Mouse (Mus musculus) colon, adult 2 months (tissue): ENCODE data around the gene D830030K20Rik. TPM values are rescaled to one million over a fixed set of nuclear protein-coding genes. Genes with fewer than 3 reads are reported as not detected.

Experiments
- polyA plus RNA-seq: library from polyadenylated mRNA; depleted of rRNA; stranded (reverse); fragments of >200 nt; gene quantifications from 2 replicates; pipeline ENCODE4 v1.2.3, GENCODE M21; 2012; rRNA removed

Gene D830030K20Rik
- polyA plus RNA-seq, result not detected in 2 replicates

DNA sequence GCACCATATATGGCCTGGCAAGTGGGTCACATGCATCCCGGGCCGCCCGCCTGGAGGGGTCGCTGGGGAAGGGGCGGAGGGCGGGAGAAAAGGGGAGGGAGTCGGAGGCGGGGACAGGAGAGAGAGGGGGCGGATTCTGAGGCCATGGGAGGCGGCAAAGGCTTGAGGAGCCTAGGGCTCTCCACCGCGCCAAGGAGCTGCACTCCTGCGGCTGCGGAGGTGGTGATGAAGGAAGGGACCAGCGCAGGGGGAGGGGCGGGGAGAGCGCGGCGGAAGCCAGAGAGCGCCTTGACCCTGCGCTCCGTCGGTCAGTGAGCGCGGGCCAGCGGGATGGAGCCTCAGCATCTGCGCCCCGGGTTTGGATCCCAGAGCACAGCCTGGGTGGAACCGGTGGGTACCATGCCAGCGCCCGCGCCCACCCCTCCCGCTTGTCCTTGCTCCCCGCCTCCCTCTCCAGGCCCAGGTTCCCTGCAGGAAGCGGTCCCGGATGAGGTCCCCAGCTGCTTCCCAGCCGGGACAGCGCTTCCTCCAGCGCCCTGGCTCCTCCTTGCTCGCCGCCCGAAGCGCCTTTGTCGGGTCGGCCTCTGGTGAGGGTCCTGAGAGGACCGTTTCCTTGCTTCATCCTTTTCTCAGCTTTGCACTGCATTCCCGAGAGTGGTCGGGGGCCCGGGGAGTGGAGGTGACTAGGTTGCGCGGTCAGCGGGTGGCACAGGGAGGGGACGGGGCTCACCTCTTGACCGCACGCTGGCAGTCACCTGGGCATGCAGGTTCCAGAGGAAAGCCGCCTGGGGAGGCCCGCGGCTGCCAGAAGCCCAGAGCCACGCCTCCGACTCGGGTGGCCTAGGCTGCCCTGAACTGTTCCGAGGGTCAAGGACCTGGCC is at the start of gene D830030K20Rik:
Gene D830030K20Rik, plus strand, starts transcription at position 217 of the 881 bp plus-strand sequence.

DNA sequence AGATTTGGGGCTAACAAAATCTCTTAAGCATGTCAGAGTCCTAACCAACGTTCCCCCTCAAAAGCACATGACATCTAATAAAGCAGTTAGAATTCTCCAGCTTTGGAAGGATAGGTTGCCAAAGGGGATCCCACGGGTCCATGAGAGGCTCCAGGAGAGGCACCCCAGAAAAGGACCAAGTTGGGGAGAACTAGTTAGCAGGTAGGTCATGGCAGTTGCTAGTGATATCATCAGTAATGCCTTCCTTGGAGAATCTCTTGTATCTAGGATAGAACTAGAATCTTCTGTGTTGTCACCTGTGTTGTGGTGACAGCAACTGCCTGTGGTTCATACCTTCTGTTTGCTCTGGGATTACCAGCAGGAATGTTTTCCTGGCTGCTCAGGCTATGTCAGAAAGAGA is 20.3 kb upstream of the D830030K20Rik start, which contains the start of gene Gm5795:
Gene Gm5795, plus strand, starts transcription at position 301 of the 400 bp plus-strand sequence.

Other genes starting within 250 kb of the D830030K20Rik start
- not detected in 2 replicates for gene Gm2888, start 178.5 kb upstream of the D830030K20Rik start, polyA plus RNA-seq
- gene Gm2897, start 159.2 kb upstream of the D830030K20Rik start, polyA plus RNA-seq, result not detected in 2 replicates
- gene Gm10340, start 74.5 kb upstream of the D830030K20Rik start, polyA plus RNA-seq, result not detected in 2 replicates
- not detected in 2 replicates for gene Gm5795, start 20.2 kb upstream of the D830030K20Rik start, polyA plus RNA-seq
- not detected in 2 replicates for gene Gm2956, start 124.1 kb downstream of the D830030K20Rik start, polyA plus RNA-seq
- gene Gm10413, start 186.6 kb downstream of the D830030K20Rik start, polyA plus RNA-seq, result not detected in 2 replicates
- 0.07 TPM in 1 of 2 replicates, not detected in the other for gene Gm10409, start 204.1 kb downstream of the D830030K20Rik start, polyA plus RNA-seq
- gene Gm3005, start 219.6 kb downstream of the D830030K20Rik start, polyA plus RNA-seq, result 0.12 TPM in 1 of 2 replicates, not detected in the other
- not detected in 2 replicates for gene Gm10408, start 240.9 kb downstream of the D830030K20Rik start, polyA plus RNA-seq